Mouse (Mus musculus): ENCODE measurements around the gene Bik. TPM values are rescaled to one million over a fixed set of nuclear protein-coding genes. Genes with fewer than 3 reads are reported as not detected.
A peak's percentile ranks its signal among the peaks of the same experiment; 100 is the strongest.

Bik gene
- total and polyA plus RNA-seq, 3 experiments: 0.50 TPM; not detected in 2

DNA sequence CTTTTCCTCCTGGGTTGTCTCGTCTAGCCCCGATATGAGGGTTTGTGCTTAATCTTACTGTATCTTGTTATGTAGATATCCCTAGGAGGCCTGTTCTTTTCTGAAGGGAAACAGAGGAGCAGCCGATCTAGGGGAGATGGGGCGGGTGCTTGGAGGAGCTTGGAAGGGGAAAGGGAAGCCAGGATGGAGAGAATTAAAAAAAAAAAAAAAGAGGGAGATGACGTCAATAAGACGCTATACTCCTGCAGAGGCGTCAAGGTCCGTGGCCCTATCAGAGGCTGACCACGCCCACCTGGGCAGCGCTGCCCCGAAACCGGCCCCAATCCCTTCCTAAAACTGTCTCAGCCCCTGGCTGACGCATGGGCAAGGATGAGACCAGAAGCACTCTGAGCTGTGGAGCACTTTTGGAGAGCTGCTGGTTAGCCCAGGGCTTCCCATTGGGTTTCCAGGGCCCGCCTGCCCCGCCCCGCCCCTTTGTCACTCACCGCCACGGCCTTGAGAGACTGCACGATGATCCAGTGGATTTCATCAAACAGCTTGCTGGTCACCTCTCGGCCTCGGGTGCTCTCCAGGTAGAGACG lies 30.8 kb upstream of the Bik start:
- DNase-seq (ENCODE audit: extremely low read depth): no peak
- H3K9ac ChIP-seq (ENCODE audit: insufficient read depth, low read depth): no peak overlapping the region
- in situ Hi-C loops (cut with MboI; ENCODE audit: low pct_ligation_motif_present, low pct_unique_long_range_greater_than_20kb, low sequenced_read_pairs) (no loop called here), dilution Hi-C loops (cut with MboI; ENCODE audit: extremely low pct_ligation_motif_present, extremely low pct_unique_long_range_greater_than_20kb, low sequenced_read_pairs) (no loop called here)
- H3K4me2 ChIP-seq (ENCODE audit: insufficient read depth, low read depth, poor library complexity, severe bottlenecking): no peak overlapping the region
- peaks cover 3% of the 10 kb centered on the region for H3K9me3 ChIP-seq (replicated peaks; ENCODE audit: low read length)
- H3K27me3 ChIP-seq (replicated peaks): no peaks in the 10 kb centered on the region
- H3K27ac ChIP-seq (ENCODE audit: insufficient read depth, low read depth): no peak overlapping the region
- H3K4me3 ChIP-seq (replicated peaks in 1 of 3; ENCODE audit: low read depth in 2 of 3, low read length in 2 of 3, poor library complexity in 1 of 3): no peak overlapping the region
- H3K4me1 ChIP-seq (ENCODE audit: control insufficient read depth in 1 of 2, insufficient read depth in 2 of 2): peaks cover 0 to 17% of the 10 kb centered on the region in 2 experiments; a peak in 1 of 4 replicates
- H3K36me3 ChIP-seq (replicated peaks in 1 of 2; ENCODE audit: control insufficient read depth in 1 of 2, insufficient read depth in 1 of 2, low read length in 1 of 2): peaks cover 22 to 79% of the 10 kb centered on the region in 2 experiments
- no peaks in the 10 kb centered on the region for H3K79me2 ChIP-seq (replicated peaks; ENCODE audit: control insufficient read depth, extremely low read depth, insufficient read depth, poor library complexity, severe bottlenecking)
- TF ChIP-seq RCOR1 (conservative IDR thresholded peaks at IDR 0.05; ENCODE audit: low read depth, low read length) (no peak), MEF2A (IDR thresholded peaks at IDR 0.05; ENCODE audit: borderline replicate concordance, low read depth, low read length) (no peak), MXI1 (IDR thresholded peaks at IDR 0.05; ENCODE audit: low read depth, low read length) (no peak), JUND (conservative IDR thresholded peaks at IDR 0.05; ENCODE audit: low read depth, low read length) (no peak)

- no peak for DNase-seq (ENCODE audit: extremely low read depth)
- Histone ChIP-seq H3K4me2 (ENCODE audit: insufficient read depth, low read depth, poor library complexity, severe bottlenecking) (no peak overlapping the region), H3K36me3 (replicated peaks in 1 of 2; ENCODE audit: control insufficient read depth in 1 of 2, insufficient read depth in 1 of 2, low read length in 1 of 2) (peaks cover 18 to 71% of the 10 kb centered on the region in 2 experiments), H3K4me3 (replicated peaks in 1 of 3; ENCODE audit: low read depth in 2 of 3, low read length in 2 of 3, poor library complexity in 1 of 3) (no peak overlapping the region), H3K27ac (ENCODE audit: insufficient read depth, low read depth) (no peak overlapping the region), H3K79me2 (replicated peaks; ENCODE audit: control insufficient read depth, extremely low read depth, insufficient read depth, poor library complexity, severe bottlenecking) (no peaks in the 10 kb centered on the region), H3K27me3 (replicated peaks) (no peaks in the 10 kb centered on the region), H3K9me3 (replicated peaks; ENCODE audit: low read length) (peaks cover 3% of the 10 kb centered on the region), H3K4me1 (ENCODE audit: control insufficient read depth in 1 of 2, insufficient read depth in 2 of 2) (peaks cover 0 to 17% of the 10 kb centered on the region in 2 experiments; a peak in 1 of 4 replicates), H3K9ac (ENCODE audit: insufficient read depth, low read depth) (no peak overlapping the region)
- in situ Hi-C loops (cut with MboI; ENCODE audit: low pct_ligation_motif_present, low pct_unique_long_range_greater_than_20kb, low sequenced_read_pairs): no loop called here
- dilution Hi-C loops (cut with MboI; ENCODE audit: extremely low pct_ligation_motif_present, extremely low pct_unique_long_range_greater_than_20kb, low sequenced_read_pairs): no loop called here
- TF ChIP-seq SMC3 (IDR thresholded peaks at IDR 0.05; ENCODE audit: low read depth, low read length): peak; percentile 39
- TF ChIP-seq RAD21 (IDR thresholded peaks at IDR 0.05; ENCODE audit: low read depth, low read length): no peak; the same call in 1 of the 2 replicates
- no peak for TF ChIP-seq MXI1 (IDR thresholded peaks at IDR 0.05; ENCODE audit: low read depth, low read length)
- no peak for TF ChIP-seq NELFE (IDR thresholded peaks at IDR 0.05; ENCODE audit: low read depth, low read length)
- TF ChIP-seq CTCF (conservative IDR thresholded peaks at IDR 0.05 in 1 of 2, IDR thresholded peaks at IDR 0.05 in 1 of 2; ENCODE audit: low read depth in 2 of 2, low read length in 2 of 2): peak in 1 of 2 experiments; percentile 50; a peak in 2 of 4 replicates
Observed at GRCm38 (mm10) chr15:83497299-83497698, 29.4 kb upstream of the Bik start.

DNA sequence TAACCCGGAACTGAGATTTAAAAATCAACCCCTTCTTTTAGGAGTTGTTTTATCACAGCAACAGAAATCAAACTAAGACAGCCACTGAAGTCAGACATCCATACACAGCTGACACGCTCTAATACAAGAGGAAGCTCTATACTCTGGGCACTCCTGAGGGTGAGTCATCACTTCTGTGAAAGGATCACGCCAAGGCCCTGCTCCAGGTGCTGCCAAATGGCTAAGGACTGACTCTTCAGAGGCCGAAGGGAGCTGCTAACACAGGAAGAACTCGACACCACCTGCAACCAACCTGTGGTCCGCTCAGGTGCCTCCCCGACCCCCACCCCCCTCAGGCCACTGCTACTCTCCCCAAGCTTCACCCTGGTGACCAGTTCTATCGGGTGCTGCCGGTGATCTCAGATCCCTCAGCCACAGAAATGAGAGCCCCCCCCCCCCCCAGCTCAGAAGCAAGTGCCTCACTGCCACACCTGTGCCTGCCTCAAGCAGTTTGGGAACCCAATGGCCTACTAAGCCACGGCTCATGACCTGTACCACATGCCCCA lies 27.4 kb upstream of the Bik start:
- Histone ChIP-seq H3K9ac (ENCODE audit: insufficient read depth, low read depth) (no peak overlapping the region), H3K36me3 (replicated peaks in 1 of 2; ENCODE audit: control insufficient read depth in 1 of 2, insufficient read depth in 1 of 2, low read length in 1 of 2) (peaks cover 13 to 63% of the 10 kb centered on the region in 2 experiments), H3K4me2 (ENCODE audit: insufficient read depth, low read depth, poor library complexity, severe bottlenecking) (no peak overlapping the region), H3K27ac (ENCODE audit: insufficient read depth, low read depth) (no peak overlapping the region), H3K27me3 (replicated peaks) (no peaks in the 10 kb centered on the region), H3K4me3 (replicated peaks in 1 of 3; ENCODE audit: low read depth in 2 of 3, low read length in 2 of 3, poor library complexity in 1 of 3) (no peak overlapping the region), H3K79me2 (replicated peaks; ENCODE audit: control insufficient read depth, extremely low read depth, insufficient read depth, poor library complexity, severe bottlenecking) (no peaks in the 10 kb centered on the region), H3K4me1 (ENCODE audit: control insufficient read depth in 1 of 2, insufficient read depth in 2 of 2) (peaks cover 0 to 17% of the 10 kb centered on the region in 2 experiments; a peak in 1 of 4 replicates), H3K9me3 (replicated peaks; ENCODE audit: low read length) (peaks cover 3% of the 10 kb centered on the region)
- dilution Hi-C loops (cut with MboI; ENCODE audit: extremely low pct_ligation_motif_present, extremely low pct_unique_long_range_greater_than_20kb, low sequenced_read_pairs) (no loop called here), in situ Hi-C loops (cut with MboI; ENCODE audit: low pct_ligation_motif_present, low pct_unique_long_range_greater_than_20kb, low sequenced_read_pairs) (no loop called here)
- no peak for DNase-seq (ENCODE audit: extremely low read depth)
- TF ChIP-seq MAFK (IDR thresholded peaks at IDR 0.05; ENCODE audit: insufficient replicate concordance, low read length) (no peak), NELFE (IDR thresholded peaks at IDR 0.05; ENCODE audit: low read depth, low read length) (no peak), MAZ (IDR thresholded peaks at IDR 0.05; ENCODE audit: low read depth, low read length) (no peak), RAD21 (IDR thresholded peaks at IDR 0.05; ENCODE audit: low read depth, low read length) (no peak), BHLHE40 (IDR thresholded peaks at IDR 0.05; ENCODE audit: low read depth, low read length) (no peak), ZC3H11A (IDR thresholded peaks at IDR 0.05; ENCODE audit: low read depth, low read length) (no peak), MXI1 (IDR thresholded peaks at IDR 0.05; ENCODE audit: low read depth, low read length) (no peak), USF2 (conservative IDR thresholded peaks at IDR 0.05; ENCODE audit: low read depth, low read length) (no peak), CTCF (conservative IDR thresholded peaks at IDR 0.05 in 1 of 2, IDR thresholded peaks at IDR 0.05 in 1 of 2; ENCODE audit: low read depth in 2 of 2, low read length in 2 of 2) (no peak)

Measured in CH12.LX (cell line).